Comparison of ENCODE assay signal across 15 mouse cellular contexts in the genomic region with DNA sequence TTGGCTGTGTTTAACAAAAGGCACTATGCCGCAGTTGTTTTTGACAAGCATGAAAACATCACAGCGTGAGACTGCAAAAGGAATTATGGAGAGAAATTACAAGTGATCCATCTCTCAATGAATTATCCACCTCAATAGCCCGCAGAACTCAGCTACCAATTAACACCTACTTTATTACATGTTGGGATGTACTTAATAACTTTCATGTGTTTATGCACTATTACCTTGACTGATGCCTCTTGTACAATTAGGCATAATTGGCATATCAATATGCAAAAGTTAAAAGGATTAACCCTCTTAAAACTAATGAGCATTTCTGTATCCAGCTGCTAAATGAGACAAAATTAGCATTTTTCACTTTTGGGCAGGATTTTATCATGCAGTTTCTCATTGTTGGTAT. TPM values are rescaled to one million over a fixed set of nuclear protein-coding genes. Genes with fewer than 3 reads are reported as not detected.
"Had no signal": no experiment of that assay in that cellular context is flagged by ENCODE, and none has a peak within 500 bp of the region (broad histone marks: within the 10 kb centered on the region; RNA-seq: fewer than 3 reads in every experiment).

No protein-coding gene starts in this region.

- H3K9ac ChIP-seq: kidney, embryonic 15.5 days; limb, embryonic 15.5 days; liver, embryonic 12.5 days; lung, embryonic 14.5 days; stomach, embryonic 15.5 days had no signal

- H3K27me3 ChIP-seq: liver, embryonic 12.5 days; stomach, embryonic 15.5 days had no signal

- H3K4me3 ChIP-seq: kidney, embryonic 15.5 days; limb, embryonic 15.5 days; liver, embryonic 12.5 days; midbrain, embryonic 10.5 days; myocyte; stomach, embryonic 15.5 days had no signal

- H3K36me3 ChIP-seq: kidney, embryonic 15.5 days; limb, embryonic 15.5 days; liver, embryonic 12.5 days; midbrain, embryonic 10.5 days; stomach, embryonic 15.5 days had no signal

- H3K4me1 ChIP-seq: limb, embryonic 15.5 days; stomach, embryonic 15.5 days had no signal

- DNase-seq: kidney, adult 2 months; kidney, postnatal 14 days; lung, postnatal 10 days; lung, postnatal 4 days; right cerebral cortex, postnatal 14 days; thymus, adult 2 months; thymus, postnatal 25 days had no signal

- H3K27ac ChIP-seq: kidney, embryonic 15.5 days; limb, embryonic 15.5 days; liver, embryonic 12.5 days; midbrain, embryonic 10.5 days; stomach, embryonic 15.5 days had no signal

- ATAC-seq: intestine, embryonic 16.5 days; liver, embryonic 12.5 days had no signal

- H3K4me2 ChIP-seq: kidney, embryonic 15.5 days; limb, embryonic 15.5 days; liver, embryonic 12.5 days; lung, embryonic 14.5 days; stomach, embryonic 15.5 days had no signal

- H3K9me3 ChIP-seq: kidney, embryonic 15.5 days; limb, embryonic 15.5 days; liver, embryonic 12.5 days; midbrain, embryonic 10.5 days; stomach, embryonic 15.5 days had no signal

RNA-seq across cellular contexts. Expression of a gene that starts 33.5 kb away (rescaled TPM):
- polyA plus RNA-seq: myocyte had no signal
